Mouse (Mus musculus): ENCODE measurements at regions not wholly inside any gene's neighbourhood (a gene's known extent, or its start where the extent isn't known, plus 50 kb on each side); places are given as distances from the start of the nearest gene placed in this dataset.

GRCm38 (mm10) chr14:61819251-61819650 is 212.0 kb downstream of the Kcnrg start:
- DNase-seq (ENCODE audit: low spot score): no peak

GRCm38 (mm10) chr14:61834291-61834936 is 227.2 kb downstream of the Kcnrg start:
- no peak for DNase-seq (ENCODE audit: low spot score)

GRCm38 (mm10) chr14:61835729-61836128 is 228.5 kb downstream of the Kcnrg start:
- no peak for DNase-seq (ENCODE audit: low spot score)

- no peak for DNase-seq (ENCODE audit: low spot score)
Observed at GRCm38 (mm10) chr14:61836231-61836630, 229.0 kb downstream of the Kcnrg start.

DNA sequence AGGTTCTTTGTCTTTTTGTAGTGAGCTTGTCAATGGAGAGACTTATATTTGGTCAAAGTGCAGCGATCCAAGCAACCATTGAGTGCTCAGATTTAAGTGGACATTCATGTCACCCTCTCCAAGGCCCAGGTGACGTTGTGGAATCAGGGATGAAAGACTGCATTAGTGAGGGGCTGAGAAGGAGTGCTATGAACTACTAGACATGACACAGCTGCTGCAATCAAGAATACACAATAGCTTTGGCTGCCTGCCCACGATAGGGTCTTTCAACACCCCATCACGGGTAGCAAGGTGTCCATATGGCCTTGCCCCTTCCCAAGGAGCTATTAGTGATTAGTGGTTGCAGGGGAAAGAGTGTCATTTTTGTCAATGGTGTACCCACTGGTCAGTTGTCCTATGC is 229.7 kb downstream of the Kcnrg start:
- DNase-seq (ENCODE audit: low spot score): no peak

- DNase-seq (ENCODE audit: low spot score): no peak
Observed at GRCm38 (mm10) chr14:61837851-61838250, 230.6 kb downstream of the Kcnrg start.

GRCm38 (mm10) chr14:61842476-61842875 is 235.2 kb downstream of the Kcnrg start:
- no peak for DNase-seq (ENCODE audit: low spot score)

- DNase-seq (ENCODE audit: low spot score): no peak
Observed at GRCm38 (mm10) chr14:61846441-61846840, 239.2 kb downstream of the Kcnrg start.

DNA sequence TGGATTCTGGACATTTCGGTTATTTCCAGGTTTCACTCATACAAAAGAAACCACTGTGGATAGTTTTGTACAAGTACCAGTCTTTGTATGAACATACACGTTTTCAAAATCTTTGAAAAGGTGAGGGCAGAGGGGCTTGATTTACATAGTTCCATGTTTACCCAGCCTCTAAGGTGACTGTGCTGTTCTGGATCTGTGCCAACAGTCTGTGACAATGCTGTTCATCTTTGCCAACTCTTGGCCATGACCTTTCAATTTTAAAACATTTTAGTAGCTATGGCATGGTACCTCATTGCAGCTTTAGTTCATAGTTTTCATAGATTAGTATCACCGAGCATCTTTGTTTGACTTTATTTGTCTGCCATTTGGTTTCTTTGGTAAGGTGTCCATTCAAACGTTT is 243.0 kb downstream of the Kcnrg start:
- no peak for DNase-seq (ENCODE audit: low spot score)

GRCm38 (mm10) chr14:61857616-61858015 is 250.4 kb downstream of the Kcnrg start:
- DNase-seq (ENCODE audit: low spot score): no peak

GRCm38 (mm10) chr14:61860688-61861087 is 253.4 kb downstream of the Kcnrg start:
- peak; percentile 2 for DNase-seq (ENCODE audit: low spot score)

- DNase-seq (ENCODE audit: low spot score): no peak
Observed at GRCm38 (mm10) chr14:61861357-61861958, 254.2 kb downstream of the Kcnrg start.

- no peak for DNase-seq (ENCODE audit: low spot score)
Observed at GRCm38 (mm10) chr14:61862931-61863330, 255.7 kb downstream of the Kcnrg start.

GRCm38 (mm10) chr14:61863475-61863874 is 256.2 kb downstream of the Kcnrg start:
- DNase-seq (ENCODE audit: low spot score): no peak

DNA sequence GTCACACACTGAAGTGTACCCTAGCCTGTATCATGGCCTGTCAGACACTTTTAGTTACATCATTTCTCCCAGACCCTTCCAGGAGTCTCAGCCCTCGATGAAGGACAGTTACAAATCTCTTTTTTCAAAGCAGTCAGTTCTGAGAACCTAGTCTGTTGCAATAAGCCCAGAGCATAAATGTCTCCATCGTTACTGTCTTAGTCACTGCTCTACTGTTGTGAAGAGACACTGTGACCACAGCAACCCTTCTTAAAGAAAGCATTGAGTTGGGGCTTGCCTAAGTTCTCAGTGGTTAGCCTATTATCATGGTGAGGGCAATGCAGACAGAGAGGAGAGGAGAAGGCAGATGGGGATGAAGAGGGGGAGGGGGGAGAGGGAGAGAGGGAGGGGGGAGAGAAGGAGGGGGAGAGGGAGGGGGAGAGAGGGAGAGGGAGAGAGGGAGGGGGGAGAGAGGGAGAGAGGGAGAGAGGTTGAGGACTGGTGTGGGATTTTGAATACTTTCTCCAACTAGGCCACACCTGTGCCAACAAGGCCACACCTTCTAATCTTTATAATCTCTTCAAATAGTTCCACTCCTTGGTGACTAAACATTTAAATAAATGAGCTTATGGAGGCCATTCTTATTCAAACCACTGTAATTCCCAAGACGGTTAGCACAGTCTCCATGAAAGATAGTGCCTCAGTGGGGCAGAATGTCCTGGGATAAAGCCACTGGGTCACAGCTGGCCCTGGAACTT is 259.4 kb downstream of the Kcnrg start:
- DNase-seq (ENCODE audit: low spot score): no peak

GRCm38 (mm10) chr14:61874206-61874605 is 266.9 kb downstream of the Kcnrg start:
- no peak for DNase-seq (ENCODE audit: low spot score)

DNA sequence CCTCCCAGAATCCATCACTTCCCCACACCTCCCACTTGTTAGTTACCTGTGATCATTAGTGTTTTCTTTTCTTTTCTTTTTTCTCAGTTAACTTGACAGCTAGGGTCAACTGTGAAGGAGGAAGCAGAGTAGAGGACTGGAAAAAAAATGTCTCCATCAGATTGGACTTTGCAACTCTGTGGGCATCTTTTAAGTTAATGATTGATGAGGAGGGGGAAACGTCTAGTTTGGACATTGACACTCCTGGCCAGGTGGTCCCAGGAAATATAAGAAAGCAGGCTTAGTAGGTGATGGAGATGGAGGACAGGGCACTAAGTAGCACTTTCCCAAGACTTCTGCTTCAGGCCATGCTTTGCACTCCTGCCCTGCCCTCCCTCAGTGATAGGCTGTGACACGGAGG is 272.2 kb downstream of the Kcnrg start:
- no peak for DNase-seq (ENCODE audit: low spot score)

- DNase-seq (ENCODE audit: low spot score): no peak
Observed at GRCm38 (mm10) chr14:61880514-61881259, 273.4 kb downstream of the Kcnrg start.

- no peak for DNase-seq (ENCODE audit: low spot score)
Observed at GRCm38 (mm10) chr14:61885241-61886015, 278.2 kb downstream of the Kcnrg start.

GRCm38 (mm10) chr14:61889626-61890025 is 282.4 kb downstream of the Kcnrg start:
- DNase-seq (ENCODE audit: low spot score): no peak

DNA sequence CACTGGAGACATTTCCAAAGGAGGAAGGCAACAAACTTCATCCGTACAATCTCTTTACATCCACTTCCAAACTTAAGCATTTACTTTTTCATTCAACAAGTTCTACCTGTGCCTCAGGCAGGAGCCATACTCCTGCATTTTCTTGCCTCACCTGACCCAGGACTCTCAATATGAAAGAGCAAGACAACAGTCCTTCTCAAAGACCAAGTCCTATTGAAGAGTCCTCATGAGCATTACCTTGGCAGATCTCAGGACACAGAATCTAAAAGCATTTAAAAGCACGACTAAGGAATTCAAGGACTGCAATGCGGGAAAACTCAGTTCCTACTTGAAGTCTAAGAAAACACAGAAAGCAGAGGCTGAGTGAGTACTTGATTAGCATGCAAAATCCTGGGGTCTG is 286.5 kb downstream of the Kcnrg start:
- DNase-seq (ENCODE audit: low spot score): no peak

DNA sequence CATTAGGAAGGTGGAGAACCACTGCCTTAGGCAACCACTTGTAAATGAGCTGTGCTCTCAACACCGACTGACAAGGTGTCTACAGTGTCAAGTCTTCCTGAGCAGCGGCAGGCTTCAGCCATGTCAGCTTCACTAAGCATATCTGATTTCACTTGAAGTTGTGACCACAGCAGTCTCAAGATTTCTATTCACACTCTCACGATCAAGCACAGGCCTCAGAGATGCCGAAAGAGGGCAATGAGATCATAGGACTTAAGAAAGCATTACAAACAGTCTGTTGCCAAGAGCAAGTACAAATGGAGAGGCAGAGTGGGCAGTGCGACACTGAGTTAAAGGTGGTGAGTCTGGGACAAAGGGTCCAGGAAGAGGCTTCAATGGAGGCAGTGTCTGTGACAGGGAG is 289.6 kb downstream of the Kcnrg start:
- no peak for DNase-seq (ENCODE audit: low spot score)
